Mouse (Mus musculus) CH12.LX (cell line): ENCODE measurements around the gene Olfr1320. TPM values are rescaled to one million over a fixed set of nuclear protein-coding genes. Genes with fewer than 3 reads are reported as not detected.

Experiments used
- polyA plus RNA-seq: library from polyadenylated mRNA; unstranded; fragments of >175 nt; gene quantifications from 2 replicates; pipeline ENCODE4 v1.2.1, GENCODE M21; 2012; ENCODE audit warnings: low read depth; ENCODE audit not compliant: insufficient read length
- total RNA-seq, 2 experiments: library from RNA; depleted of rRNA; stranded (reverse); fragments of 300-350 nt in 1 of 2; fragments of >200 nt in 1 of 2; gene quantifications; 2 replicates each; pipeline ENCODE4 v1.2.3; 2012 to 2014

Olfr1320 gene
- total and polyA plus RNA-seq, 3 experiments = not detected

Other genes with a start within 250 kb of the Olfr1320 start
- not detected in 2 replicates for gene Arhgap36, start 208.4 kb upstream of the Olfr1320 start, total RNA-seq (2012; rRNA removed)
- gene Arhgap36, start 208.4 kb upstream of the Olfr1320 start, total RNA-seq (2014; rRNA removed) = not detected in 2 replicates
- gene Arhgap36, start 208.4 kb upstream of the Olfr1320 start, polyA plus RNA-seq = not detected in 2 replicates
- gene Olfr1321, start 62.7 kb downstream of the Olfr1320 start, total RNA-seq (2012; rRNA removed) = not detected in 2 replicates
- gene Olfr1321, start 62.7 kb downstream of the Olfr1320 start, total RNA-seq (2014; rRNA removed) = not detected in 2 replicates
- not detected in 2 replicates for gene Olfr1321, start 62.7 kb downstream of the Olfr1320 start, polyA plus RNA-seq
- not detected in 2 replicates for gene Igsf1, start 125.4 kb downstream of the Olfr1320 start, total RNA-seq (2012; rRNA removed)
- not detected in 2 replicates for gene Igsf1, start 125.4 kb downstream of the Olfr1320 start, total RNA-seq (2014; rRNA removed)
- gene Igsf1, start 125.4 kb downstream of the Olfr1320 start, polyA plus RNA-seq = not detected in 2 replicates
- gene Olfr1322, start 219.2 kb downstream of the Olfr1320 start, total RNA-seq (2012; rRNA removed) = not detected in 2 replicates
- not detected in 2 replicates for gene Olfr1322, start 219.2 kb downstream of the Olfr1320 start, total RNA-seq (2014; rRNA removed)
- gene Olfr1322, start 219.2 kb downstream of the Olfr1320 start, polyA plus RNA-seq = 0.11 TPM in 1 of 2 replicates, not detected in the other